Mouse (Mus musculus): ENCODE data around the gene Fam118a. TPM values are rescaled to one million over a fixed set of nuclear protein-coding genes. Genes with fewer than 3 reads are reported as not detected.
"Not testable (repeated sequence)": the region's sequence is repeated elsewhere in the genome, so short reads cannot be mapped to it uniquely, and the experiment has no call there.

Fam118a gene
- total RNA-seq, 4 experiments from 2014 or later = 26.9 to 33.0 (median 29.7) TPM

DNA sequence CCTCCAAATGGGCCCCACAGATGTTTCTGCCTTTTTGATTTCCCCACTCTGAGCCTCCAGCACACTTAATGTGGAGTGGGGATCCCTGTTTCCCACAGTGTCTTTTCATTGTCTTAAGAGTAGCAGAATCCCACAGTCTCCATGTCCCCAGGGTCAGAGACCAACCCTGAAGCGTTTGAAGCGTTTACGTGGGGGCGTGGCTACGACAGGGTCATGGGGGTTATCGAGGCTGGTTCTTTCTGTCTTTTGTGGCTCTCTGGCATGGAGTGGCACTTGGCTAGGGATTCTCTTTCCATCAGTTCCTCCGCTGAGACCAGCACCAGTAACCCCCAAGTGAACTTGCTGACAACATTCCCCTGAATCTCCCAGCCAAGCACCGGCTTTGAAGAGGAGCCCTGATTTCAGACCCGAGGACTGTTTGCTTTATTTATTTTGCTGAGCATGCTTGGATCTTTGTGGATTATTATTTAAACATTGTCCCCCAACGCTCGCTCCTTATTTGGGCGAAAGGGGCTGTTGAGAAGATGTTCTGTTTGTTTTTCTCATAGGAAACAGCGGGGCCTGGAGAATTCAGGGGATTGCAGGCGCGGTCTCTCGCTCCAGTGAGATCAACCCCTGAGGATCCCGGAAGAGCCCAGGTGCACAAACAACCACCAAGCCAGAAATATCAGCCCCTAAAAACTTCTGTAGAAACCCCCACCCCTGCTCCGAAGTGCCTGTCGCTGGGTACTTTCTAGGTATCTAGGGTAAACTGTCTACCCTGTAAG, 16.7 kb upstream of the Fam118a start:
- no peak for DNase-seq (ENCODE audit: low spot score in 2 of 2)

- DNase-seq (ENCODE audit: low spot score in 2 of 2) = no peak
These were observed 16.1 kb upstream of the Fam118a start for GRCm38 (mm10) chr15:85012662-85013054.

DNA sequence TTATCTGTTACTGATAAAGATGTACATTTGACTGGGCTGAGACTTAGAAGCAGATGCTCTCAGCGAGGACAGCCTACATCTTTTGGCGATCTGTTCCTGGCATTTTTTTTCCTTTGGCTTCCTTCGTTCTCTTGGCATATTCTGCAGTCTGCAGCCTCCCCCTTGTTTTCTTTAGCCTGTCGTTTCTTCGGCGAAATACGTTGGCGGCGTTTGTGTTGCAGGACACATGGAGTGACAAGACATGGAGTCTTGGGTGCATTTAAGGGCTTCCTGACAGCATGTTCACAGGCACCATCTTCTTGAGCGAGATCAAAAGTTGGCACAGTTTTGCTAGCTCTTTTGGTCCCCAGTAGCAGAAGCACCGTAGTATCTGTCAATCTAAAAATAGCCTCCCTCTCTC, 13.0 kb upstream of the Fam118a start:
- DNase-seq (ENCODE audit: low spot score in 2 of 2) = peak; percentile 53 to 56

GRCm38 (mm10) chr15:85016951-85017664, 11.6 kb upstream of the Fam118a start, which contains the start of gene Upk3a:
Gene Upk3a, plus strand, starts transcription at chr15:85017141.
- DNase-seq (ENCODE audit: low spot score in 2 of 2) = no peak

DNA sequence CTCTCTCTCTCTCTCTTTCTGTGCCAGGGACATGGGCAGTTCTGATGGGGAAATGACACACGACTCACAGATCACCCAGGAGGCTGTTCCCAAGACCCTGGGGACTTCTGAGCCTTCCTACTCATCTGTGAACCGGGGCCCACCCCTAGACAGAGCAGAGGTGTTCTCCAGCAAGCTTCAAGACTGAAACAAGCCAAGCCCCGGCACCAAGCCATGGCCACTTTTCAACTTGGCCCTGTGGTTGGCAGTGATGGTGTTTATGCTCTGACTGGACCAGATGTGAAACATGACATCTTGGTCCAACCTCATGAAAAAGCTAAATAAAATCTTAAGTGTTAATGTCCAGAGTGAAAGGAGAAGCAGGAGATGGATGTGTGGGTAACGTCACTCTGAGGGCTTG, 6.5 kb upstream of the Fam118a start:
- DNase-seq (ENCODE audit: low spot score in 2 of 2) = no peak

- DNase-seq (ENCODE audit: low spot score in 2 of 2) = no peak
These were observed 2.6 kb upstream of the Fam118a start for GRCm38 (mm10) chr15:85026197-85026596.

GRCm38 (mm10) chr15:85027740-85028139, 1.0 kb upstream of the Fam118a start:
- no peak for DNase-seq (ENCODE audit: low spot score in 2 of 2)

DNA sequence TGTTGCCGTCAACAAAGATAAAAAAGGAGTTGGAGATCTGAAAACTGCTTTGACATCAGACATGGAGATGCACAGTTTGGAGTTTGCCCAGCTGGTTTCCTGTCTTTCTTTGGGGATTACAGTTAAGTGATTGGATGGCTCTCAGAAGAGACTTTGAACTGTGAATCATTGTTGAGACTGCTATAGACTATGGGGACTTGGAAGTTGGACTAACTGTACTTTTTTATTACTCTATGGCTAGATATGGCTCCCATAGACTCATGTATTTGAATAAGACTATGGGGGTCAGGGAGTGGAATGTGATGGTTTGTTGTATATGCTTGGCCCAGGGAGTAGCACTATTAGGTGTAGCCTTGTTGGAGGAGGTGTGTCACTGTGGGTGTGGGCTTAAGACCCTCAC, 1.9 kb downstream of the Fam118a start:
- DNase-seq (ENCODE audit: low spot score in 2 of 2) = not testable (repeated sequence)

- no peak for DNase-seq (ENCODE audit: low spot score in 2 of 2)
These were observed 3.1 kb downstream of the Fam118a start for GRCm38 (mm10) chr15:85031866-85032265.

- DNase-seq (ENCODE audit: low spot score in 2 of 2) = not testable (repeated sequence)
These were observed 5.2 kb downstream of the Fam118a start for GRCm38 (mm10) chr15:85033916-85034315.

DNA sequence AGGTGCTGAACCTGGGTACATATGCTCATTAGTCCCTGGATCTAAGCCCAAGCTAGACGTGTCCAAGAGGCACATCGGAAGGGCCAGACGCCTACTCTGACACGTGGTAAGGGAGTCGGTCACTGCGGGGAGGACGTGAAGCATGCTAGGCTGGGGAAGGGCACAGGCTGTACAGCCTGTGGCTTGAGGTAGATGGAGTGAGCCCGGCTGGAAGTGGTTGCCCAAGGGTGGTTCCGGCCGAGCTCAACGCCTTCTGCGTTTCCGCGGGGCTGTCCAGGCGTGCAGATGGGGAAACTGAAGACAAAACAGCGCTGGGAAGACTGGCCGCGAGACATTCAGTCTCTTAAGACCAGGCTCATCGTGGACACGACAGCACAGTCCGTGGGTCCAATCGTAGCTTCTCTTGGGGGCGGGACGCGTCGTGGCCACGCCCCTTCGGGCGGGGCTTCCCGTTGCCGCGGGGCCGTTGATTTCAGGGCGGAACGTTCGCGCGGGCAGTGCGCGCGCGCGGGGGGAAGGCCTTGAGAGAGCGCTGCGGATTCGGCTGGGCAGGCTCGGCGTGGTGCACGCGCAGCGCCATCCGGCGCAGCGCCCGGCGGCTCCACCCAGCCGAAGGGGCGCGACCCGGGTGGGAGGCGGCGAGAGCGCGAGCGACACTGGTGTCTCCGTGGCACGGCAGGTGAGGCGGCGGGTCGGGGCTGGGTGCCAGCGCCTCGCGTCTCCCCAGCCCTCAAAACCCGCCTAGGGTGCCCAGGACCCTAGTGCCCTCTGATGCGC, 8.0 kb downstream of the Fam118a start:
- DNase-seq (ENCODE audit: low spot score in 2 of 2) = peak; percentile 95 to 97

DNA sequence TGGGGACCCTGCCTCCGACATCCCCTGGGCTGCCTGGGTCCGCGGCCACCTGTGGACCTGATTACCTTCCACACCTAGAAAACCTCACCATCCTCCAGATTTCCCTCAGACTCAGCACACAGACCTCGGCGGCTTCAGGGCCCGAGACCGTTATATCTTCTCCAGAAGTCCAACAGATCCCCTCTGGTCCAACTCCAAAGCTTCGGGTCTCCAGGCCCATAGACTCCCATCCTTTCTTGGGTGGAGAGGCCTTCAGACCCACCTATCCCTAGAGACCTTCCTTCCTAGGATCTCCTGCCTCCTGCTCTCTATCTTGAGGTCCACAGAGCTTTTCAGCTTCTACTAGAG, 8.6 kb downstream of the Fam118a start:
- DNase-seq (ENCODE audit: low spot score in 2 of 2) = no peak

DNA sequence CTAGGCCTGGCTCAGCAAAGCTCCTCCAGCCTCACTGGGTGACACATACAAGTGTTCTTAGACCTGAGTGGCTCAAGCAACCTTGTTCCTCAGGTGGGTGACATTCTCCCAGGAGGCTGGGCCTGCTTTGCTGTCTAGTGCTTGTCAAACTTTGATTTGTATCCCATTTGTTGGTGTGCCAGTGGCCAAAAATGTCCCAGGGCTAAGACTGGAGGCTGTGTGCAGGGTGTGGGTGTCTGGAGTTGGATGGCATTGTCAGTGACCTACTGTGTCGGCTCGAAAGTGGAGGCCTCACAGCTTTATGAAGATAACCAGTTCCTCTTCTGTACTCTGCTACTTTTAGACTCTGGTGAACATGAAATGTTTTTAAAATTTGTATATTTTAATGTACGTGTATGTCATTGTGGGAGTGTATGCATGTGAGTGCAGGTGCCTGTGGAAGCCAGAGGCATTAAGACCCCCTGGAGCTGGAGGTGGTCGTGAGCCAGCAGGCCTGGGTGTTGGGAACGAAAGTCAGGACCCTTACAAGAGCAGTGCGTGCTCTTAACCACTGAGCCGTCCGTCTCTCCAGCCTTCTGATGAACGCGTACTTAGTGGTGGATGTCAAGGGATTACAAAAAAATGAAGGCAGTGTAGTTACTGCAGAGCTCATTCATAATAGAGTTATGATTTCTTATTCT, 12.9 kb downstream of the Fam118a start:
- DNase-seq (ENCODE audit: low spot score in 2 of 2) = no peak

GRCm38 (mm10) chr15:85042361-85042954, 13.7 kb downstream of the Fam118a start:
- DNase-seq (ENCODE audit: low spot score in 2 of 2) = peak; percentile 78 to 84

DNA sequence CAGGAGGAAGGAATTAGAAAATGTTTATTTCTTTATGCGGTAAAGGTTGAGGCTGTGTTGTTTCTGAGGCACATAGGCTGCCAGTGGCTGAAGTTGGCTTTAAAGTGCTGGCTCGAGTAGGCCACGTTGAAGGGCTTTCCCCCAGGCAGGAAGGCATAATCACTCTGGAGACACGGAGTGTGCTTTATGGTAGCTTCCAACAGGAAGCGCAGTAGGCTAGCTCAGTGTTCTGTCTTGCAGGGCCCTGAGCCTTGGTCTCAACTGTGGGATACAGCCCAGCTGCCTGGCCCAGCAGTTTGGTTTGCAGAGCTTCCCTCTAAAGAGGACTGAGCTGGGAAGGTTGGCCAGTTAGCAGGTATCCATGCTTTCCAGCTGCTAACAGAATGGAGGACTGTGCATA, 14.4 kb downstream of the Fam118a start:
- DNase-seq (ENCODE audit: low spot score in 2 of 2) = no peak

GRCm38 (mm10) chr15:85043761-85044160, 15.0 kb downstream of the Fam118a start:
- no peak for DNase-seq (ENCODE audit: low spot score in 2 of 2)

- no peak for DNase-seq (ENCODE audit: low spot score in 2 of 2)
These were observed 17.6 kb downstream of the Fam118a start for GRCm38 (mm10) chr15:85046230-85046950.

DNA sequence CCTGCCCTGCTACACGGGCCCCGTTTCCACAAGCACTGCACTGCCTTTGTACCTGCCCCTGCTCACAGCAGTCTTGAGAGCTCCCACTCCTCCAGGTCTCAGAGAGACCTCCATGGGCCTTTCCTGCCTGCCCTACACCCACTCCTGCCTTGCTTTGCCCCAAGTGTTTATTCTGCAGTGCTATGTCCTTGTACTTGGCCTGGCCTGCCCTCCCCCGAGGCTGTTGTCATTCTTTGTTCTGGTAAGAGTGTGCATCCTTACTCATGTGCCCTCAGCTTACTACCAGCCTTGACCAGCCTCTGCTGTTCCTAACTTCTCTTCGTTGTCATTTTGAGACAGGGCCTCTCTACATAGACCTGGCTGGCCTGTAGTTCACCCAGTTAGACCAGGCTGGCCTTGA, 19.1 kb downstream of the Fam118a start:
- DNase-seq (ENCODE audit: low spot score in 2 of 2) = no peak

GRCm38 (mm10) chr15:85049758-85050157, 21.0 kb downstream of the Fam118a start:
- no peak for DNase-seq (ENCODE audit: low spot score in 2 of 2)

GRCm38 (mm10) chr15:85054098-85054497, 25.4 kb downstream of the Fam118a start:
- no peak for DNase-seq (ENCODE audit: low spot score in 2 of 2)

All from layer of hippocampus, adult 8-10 months (tissue).